Mouse (Mus musculus): ENCODE measurements around the gene Hsf4.
"Not testable (repeated sequence)": the region's sequence is repeated elsewhere in the genome, so short reads cannot be mapped to it uniquely, and the experiment has no call there.

Gene Hsf4

GRCm38 (mm10) chr8:105269461-105269947 lies at the start of gene Hsf4:
Gene Hsf4 (plus strand): TSS chr8:105269801.
- no peak for DNase-seq (ENCODE audit: low spot score)

DNA sequence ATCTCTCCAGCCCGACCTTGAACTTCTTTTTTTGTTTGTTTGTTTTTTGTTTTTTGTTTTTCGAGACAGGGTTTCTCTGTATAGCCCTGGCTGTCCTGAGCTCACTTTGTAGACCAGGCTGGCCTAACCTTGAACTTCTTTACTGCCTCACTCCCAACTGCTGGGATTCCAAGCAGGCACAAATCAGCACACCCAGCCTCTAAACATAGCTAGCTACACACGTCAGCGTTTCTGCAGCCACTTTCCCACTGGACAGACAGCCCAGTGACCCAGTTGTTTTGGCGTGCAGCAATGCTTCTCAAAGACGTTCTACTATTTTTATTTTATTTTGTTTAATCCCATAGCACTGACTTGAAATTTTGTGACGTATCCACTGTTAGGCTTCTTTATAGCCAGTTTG lies 45.8 kb upstream of the Hsf4 start:
- DNase-seq (ENCODE audit: low spot score) = no peak

DNA sequence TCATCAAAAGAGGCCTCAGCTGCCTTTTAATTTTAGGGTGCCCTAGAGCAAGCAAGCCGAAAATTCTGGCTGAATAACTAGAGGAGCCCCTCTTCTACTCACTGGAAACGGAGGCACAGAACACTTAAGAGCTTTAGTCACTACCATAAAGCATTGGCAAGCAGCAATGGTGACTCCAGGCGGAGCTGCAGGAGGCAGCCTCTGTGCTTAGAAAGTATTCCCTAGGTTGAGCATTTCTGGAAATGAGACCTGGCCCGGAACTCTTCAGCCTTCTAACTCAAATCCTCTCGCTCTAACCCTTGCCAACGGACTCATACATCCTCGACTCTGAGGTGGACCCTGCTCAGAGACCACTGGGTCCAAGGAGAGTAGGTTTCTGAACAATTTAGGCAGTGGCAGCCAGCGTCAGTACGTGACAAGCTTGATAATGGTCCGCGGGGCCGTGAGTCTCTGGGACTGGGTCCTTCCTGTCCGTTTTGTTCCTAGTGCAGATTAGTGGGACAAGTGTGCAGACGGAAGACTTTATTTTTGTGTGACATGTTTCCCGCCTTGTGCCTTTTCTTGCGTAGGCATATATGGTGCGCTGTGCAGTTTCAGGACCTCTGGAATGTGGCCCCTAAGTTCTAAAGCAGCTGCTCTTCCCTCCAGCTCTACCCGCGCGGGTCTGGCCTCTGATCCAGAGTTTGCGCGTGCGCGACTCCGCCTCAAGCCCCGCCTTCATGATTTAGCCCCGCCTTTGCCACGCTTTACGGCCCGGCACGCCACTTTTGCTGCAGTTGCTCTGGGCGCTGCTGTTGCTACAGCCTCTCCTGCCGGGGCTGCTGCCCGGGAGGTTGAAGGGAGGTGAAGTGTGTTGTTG lies 45.0 kb upstream of the Hsf4 start, which contains the start of gene D230025D16Rik:
Gene D230025D16Rik, plus strand, starts transcription at position 733 of the 859 bp plus-strand sequence.
- peak; percentile 78 for DNase-seq (ENCODE audit: low spot score)

DNA sequence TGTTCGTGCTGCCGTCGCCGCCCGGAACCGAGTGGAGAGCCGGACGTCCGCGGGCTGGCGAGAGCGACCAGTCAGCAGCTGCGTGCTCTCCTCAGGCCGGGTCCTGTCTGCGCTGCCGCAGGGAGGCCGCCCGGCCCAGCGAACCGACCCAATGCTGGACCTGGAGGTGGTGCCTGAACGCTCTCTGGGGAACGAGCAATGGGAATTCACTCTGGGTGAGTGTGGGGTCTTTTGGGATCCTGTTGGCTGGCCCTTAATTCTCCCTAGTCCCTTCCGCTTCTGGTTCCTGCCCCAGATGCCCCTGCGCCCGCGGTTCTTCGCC lies 44.4 kb upstream of the Hsf4 start:
- DNase-seq (ENCODE audit: low spot score) = no peak

- DNase-seq (ENCODE audit: low spot score) = no peak
Measured at GRCm38 (mm10) chr8:105225917-105226316, 43.7 kb upstream of the Hsf4 start.

DNA sequence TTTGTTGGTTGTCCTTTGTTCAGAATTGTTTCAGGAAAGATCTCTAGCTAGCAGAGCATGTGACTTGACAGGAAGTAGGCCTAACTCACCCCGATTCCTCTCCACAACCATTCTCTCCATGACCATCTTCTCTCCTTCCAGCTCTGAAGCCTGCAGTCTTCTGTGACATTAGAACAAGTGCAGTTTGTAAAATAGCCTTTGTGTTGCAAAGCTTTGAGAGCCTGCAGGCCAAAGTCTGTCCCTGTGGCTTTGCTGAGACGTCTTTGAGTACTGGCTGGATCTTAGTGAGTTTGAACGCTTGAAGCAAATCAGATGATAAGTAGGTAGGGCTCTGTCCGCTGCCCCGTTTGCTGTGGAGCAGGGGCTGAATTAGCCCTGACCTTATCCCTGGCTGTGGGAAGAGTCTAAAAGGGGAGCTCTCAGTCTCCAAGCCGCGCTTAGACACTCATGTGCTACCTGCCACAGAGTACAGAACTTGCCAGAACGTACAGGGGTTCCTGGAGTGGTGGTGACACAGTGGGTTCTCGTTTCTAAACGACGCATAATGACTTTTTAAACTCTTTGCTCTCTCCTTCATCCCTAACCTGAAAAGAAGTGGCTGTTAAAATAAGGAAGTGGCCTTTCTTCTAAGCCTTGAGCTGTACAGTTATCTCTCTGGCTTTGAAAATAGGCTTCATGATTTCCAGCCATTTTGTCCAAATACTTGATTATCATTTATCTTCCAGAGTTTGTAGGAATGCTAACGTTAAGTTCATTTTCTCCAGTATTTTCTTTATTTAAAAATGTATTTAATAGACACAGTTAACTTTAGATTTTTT lies 37.9 kb upstream of the Hsf4 start:
- no peak for DNase-seq (ENCODE audit: low spot score)

- DNase-seq (ENCODE audit: low spot score) = not testable (repeated sequence)
Measured at GRCm38 (mm10) chr8:105232321-105232693, 37.3 kb upstream of the Hsf4 start.

DNA sequence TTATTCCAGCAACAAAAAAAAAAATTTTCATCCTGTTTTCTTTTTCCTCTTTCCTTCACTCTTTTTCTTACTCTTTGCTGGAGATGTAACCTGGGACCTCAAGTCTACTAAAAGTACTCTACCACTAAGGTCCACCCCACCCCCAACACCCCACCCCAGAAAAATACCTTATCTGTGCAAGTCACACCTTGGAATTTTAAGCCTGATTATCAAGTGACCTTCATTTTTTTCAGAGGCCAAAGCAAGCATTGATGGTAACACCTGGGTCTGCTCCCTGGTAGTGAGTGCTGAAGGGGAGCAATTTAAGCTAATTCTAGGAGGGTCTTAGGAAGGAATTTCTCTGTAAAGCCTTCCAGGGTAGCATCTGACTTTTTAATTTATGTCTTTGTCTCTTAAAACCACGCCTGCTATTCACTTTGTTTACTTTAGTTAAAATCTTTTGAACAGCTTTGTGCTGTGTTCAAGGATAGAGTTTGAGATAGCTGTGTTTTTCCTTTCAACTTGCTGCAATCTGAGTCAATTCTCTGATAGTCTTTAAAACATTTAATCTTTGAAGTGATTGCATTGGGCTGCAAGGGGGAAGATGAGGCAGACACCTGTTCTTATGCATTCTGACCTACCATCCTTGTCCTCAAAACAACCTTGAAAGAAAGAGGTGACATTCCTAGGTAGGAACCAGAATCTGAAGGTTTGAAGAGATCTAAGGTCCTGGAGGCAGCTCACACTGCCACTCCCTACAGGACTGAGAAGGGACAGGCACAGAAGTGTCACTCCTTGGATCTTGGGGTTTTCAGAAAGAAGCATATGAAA lies 36.3 kb upstream of the Hsf4 start:
- no peak for DNase-seq (ENCODE audit: low spot score)

- no peak for DNase-seq (ENCODE audit: low spot score)
Measured at GRCm38 (mm10) chr8:105235206-105235605, 34.4 kb upstream of the Hsf4 start.

GRCm38 (mm10) chr8:105237442-105238142 lies 32.0 kb upstream of the Hsf4 start:
- DNase-seq (ENCODE audit: low spot score) = no peak

DNA sequence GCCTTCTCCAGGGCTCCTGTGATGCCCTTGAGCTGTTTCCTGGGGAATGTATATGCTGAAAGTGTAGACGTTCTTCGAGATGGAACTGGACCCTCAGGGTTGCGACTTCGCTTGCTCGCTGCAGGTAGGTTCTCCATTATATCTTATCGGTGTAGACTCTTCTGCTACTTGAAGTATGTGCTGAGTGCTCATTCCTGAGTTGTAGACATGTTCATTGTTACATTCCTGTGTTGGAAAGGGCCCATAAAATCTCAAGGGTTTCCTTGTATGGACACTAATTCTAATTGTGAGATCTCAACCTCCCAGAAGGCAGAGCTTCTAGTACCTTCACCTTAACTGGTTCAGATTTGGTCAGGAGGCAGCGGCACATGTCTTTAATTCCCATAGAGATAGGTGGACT lies 28.6 kb upstream of the Hsf4 start:
- no peak for DNase-seq (ENCODE audit: low spot score)

DNA sequence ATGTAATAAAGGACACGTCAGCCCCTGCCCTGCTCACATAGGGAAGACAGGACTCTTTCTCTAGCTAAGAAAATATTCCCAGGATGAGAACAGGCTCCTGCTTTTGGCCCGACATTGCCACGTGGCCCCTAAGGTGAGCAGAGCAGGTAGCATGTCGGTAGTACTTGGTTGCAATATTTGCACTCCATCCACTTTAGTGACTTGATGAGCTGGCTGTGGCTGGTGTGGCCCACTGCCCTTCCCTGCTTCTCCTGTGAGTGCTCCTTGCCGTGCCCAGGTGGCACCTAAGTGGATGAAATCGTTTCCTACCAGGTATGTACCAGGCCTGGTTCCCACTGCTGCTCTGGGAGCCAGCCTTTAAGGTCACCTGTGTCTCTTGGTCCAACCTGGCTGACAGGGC lies 17.6 kb upstream of the Hsf4 start:
- no peak for DNase-seq (ENCODE audit: low spot score)

DNA sequence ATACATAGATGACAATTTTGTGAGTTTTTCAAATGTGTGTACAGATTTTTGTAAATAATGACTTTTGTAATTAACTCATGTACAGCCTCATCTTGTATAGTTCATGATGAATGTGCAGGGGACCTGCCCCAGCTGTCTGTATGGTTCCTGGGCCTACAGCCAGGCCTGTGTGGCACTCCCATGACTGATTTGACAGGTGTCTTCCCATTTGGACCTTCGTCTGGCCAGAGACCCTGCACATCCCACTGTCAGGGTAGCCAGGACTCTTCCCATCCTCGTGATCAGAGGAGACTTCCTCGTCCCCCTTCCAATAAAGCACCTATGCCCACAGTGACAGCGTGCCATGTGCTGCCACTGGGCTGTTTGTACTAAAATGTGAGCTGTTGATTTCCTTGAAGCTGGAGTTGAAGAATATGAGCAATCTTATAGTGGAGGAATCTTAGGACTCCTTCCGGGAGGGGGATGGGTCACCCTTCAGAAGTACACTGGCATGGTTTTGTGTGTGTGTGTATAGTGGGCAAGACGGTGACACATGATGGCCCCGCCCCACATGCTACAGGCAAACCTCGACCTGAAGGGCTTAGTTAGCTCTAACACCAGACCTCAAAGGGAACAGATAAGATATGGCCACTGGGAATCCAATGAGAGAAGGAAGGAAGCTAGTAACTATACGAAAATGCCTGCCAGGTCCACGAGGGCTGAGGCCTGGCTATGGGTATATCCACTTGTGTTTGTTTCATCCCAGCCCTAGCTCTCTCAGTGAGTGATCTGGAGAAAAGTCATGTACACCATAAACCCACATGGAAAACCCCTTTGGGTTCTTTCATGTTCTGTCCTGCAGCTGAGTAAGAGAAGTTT lies 16.7 kb upstream of the Hsf4 start:
- DNase-seq (ENCODE audit: low spot score) = no peak

- no peak for DNase-seq (ENCODE audit: low spot score)
Measured at GRCm38 (mm10) chr8:105253766-105254151, 15.8 kb upstream of the Hsf4 start.

GRCm38 (mm10) chr8:105254152-105254965 lies 15.2 kb upstream of the Hsf4 start:
- DNase-seq (ENCODE audit: low spot score) = peak; percentile 68

DNA sequence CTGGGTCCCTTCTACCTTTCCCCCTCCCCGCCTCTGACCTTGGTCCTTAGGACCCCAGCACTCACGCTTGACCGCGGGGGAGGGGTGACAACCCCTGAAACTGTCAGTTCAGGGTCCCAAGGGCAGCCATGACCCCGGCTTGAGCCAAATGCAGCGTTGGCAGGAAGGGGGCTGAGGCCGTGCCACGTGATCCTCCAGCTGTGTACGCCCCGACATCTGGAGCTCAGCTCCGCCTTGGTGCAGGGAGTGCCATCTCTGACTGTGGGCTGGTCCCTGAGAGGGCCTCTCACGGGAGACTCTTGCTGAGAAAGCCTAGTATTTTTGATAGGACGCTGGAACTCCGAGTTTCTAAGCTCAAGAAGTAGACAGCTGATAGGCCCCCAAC lies 14.6 kb upstream of the Hsf4 start, which contains the start of gene B3gnt9:
Gene B3gnt9, minus strand, starts transcription at position 188 of the 385 bp plus-strand sequence.
- no peak for DNase-seq (ENCODE audit: low spot score)

DNA sequence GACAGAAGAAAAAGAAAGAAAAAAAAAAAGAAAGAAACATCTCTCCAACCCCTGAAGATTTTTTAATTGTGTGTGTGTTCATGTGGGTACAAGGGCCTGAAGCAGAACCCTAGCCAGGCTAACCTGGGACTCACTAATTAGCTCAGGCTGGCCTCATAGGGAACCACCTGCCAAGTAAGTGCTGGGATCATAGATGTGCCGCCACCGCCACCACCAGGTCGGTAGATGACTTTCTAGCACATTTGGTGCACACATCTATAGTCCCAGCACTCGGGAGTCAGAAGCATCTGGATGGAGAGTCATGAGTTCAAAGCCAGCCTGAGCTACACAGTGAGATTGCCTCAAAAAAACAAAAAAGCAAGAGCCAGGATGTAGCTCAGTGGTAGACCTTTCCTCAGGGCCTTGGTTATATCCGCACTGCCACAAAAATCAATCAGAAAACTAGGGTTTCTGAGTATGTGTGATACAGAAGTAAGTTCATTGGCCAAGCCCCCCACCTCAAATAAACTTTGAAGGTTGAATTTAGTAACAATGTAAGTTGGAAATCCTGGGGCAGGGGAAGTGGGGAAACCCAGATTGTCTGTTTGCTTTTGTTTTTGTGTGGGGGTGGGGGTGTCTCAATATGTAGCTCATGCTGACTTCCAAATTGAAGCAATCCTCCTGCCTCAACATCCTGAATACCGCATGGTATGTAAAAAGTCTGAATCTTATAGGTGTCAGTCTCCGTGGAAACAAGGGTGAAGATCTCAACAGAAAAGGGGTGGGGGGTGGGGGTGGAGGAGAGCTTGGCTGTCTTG lies 12.1 kb upstream of the Hsf4 start:
- DNase-seq (ENCODE audit: low spot score) = no peak

DNA sequence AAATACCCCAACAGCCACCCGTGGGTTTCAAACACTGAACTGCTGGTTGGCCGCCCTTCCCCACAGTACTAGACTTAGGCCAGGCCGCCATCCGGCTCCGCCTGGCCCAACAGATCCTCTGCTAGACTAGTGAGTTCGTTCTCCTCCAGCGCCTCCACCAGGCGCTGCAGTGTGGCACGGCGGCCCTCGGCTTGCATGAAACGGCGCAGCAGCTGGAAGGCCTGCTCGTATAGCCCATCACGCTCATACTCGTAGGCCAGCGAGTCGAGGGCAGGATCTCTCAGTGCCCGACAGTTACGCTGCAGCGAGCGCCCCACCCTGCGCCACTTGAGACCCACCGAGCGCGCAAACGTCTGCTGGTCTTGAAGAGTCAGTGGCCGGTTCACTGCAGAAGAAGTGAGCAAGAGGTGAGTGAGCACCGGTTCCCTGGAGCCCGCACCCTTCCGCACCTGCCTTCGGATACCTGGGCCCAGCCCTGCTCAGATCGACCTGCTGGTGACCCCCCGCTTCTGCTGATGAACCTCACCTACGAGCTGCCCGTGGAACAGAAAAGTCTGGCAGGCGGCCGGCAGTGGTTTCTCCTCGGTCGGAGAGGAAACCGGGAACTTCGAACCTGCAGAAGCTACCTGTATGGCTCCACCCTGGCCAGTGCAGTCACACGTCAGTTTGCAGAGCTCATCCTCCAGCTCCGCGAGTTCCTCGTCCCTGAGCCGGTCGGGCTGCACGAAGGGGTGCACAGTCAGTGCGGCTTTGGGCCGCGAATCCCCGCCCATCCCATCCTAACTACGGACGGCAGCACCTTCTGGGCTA lies 10.5 kb upstream of the Hsf4 start:
- DNase-seq (ENCODE audit: low spot score) = no peak

All from urinary bladder, postnatal 10 days (tissue).